Mouse (Mus musculus) cerebellum, adult 2 months (tissue): ENCODE data around the gene Aldh3a2. TPM values are rescaled to one million over a fixed set of nuclear protein-coding genes. Genes with fewer than 3 reads are reported as not detected.
"Not testable (repeated sequence)": the region's sequence is repeated elsewhere in the genome, so short reads cannot be mapped to it uniquely, and the experiment has no call there.

Experiments
- DNase-seq, 2 experiments: peaks; one replicate each; pipeline ENCODE4 v3.0.0; 2021
- H3K27ac ChIP-seq: fragments of 200-500 bp; 2 replicates; pipeline ENCODE4 v1.5.1; 2012; ENCODE audit warnings: low read length, control low read depth, inconsistent platforms; ENCODE audit not compliant: insufficient read depth
- H3K27me3 ChIP-seq: fragments of 200-500 bp; 2 replicates; pipeline ENCODE4 v1.6.1; 2012; ENCODE audit warnings: inconsistent platforms, mild to moderate bottlenecking, low read length, moderate library complexity; ENCODE audit not compliant: control insufficient read depth, insufficient read depth
- H3K4me1 ChIP-seq: fragments of 200-500 bp; 2 replicates; pipeline ENCODE4 v1.6.1; 2011; ENCODE audit warnings: low read length; ENCODE audit not compliant: control insufficient read depth, insufficient read depth
- H3K4me3 ChIP-seq: fragments of 200-500 bp; replicated peaks from 2 replicates; pipeline ENCODE3; 2011; ENCODE audit warnings: mild to moderate bottlenecking, low read depth, low read length, control low read depth; ENCODE audit not compliant: insufficient read depth
- CTCF ChIP-seq: fragments of 200-500 bp; IDR thresholded peaks from 2 replicates; pipeline ENCODE4 v1.5.1; 2011; ENCODE audit warnings: low read depth, mild to moderate bottlenecking, control low read depth, low read length, moderate library complexity, borderline replicate concordance; ENCODE audit not compliant: insufficient read depth
- POLR2A ChIP-seq: fragments of 200-500 bp; IDR thresholded peaks from 2 replicates; pipeline ENCODE4 v1.6.1; 2011; ENCODE audit warnings: low read length, control low read depth, borderline replicate concordance; ENCODE audit not compliant: insufficient read depth
- WGBS: fragments of 180-500 bp; shearing (Covaris S2); methylation state at CpG from one replicate; pipeline ENCODE4 v1.1.7; 2018; 5-methylcytosine and 5-hydroxymethylcytosine counted together
- polyA plus RNA-seq: library from polyadenylated mRNA; depleted of rRNA; stranded (reverse); fragments of >200 nt; gene quantifications from 2 replicates; pipeline ENCODE4 v1.2.3, GENCODE M21; 2012

Gene Aldh3a2
- polyA plus RNA-seq, 1 experiment, result 68.4 TPM

- H3K27me3 ChIP-seq, result no peaks in the 10 kb centered on the region
- WGBS, result 89% methylated on average over 14 of the region's 14 CpGs
- H3K4me3 ChIP-seq, result no peak overlapping the region
- H3K27ac ChIP-seq, result no peak overlapping the region
- DNase-seq, result no peak
- no peaks in the 10 kb centered on the region for H3K4me1 ChIP-seq
- TF ChIP-seq CTCF (no peak), POLR2A (no peak)
Observed at GRCm38 (mm10) chr11:61196616-61197353, 70.5 kb downstream of the Aldh3a2 start.

- no peak overlapping the region for H3K4me3 ChIP-seq
- TF ChIP-seq POLR2A, result no peak
- peak; percentile 100 for TF ChIP-seq CTCF
- H3K27me3 ChIP-seq, result no peaks in the 10 kb centered on the region
- H3K27ac ChIP-seq, result no peak overlapping the region
- H3K4me1 ChIP-seq, result no peaks in the 10 kb centered on the region
- peak; percentile 81 to 87 for DNase-seq
- WGBS, result 2% methylated on average over 9 of the region's 9 CpGs
Observed at GRCm38 (mm10) chr11:61193392-61193791, 73.9 kb downstream of the Aldh3a2 start.

GRCm38 (mm10) chr11:61192779-61193178 lies 74.5 kb downstream of the Aldh3a2 start:
- DNase-seq, result no peak
- no peaks in the 10 kb centered on the region for H3K4me1 ChIP-seq
- H3K27me3 ChIP-seq, result no peaks in the 10 kb centered on the region
- WGBS, result 92% methylated on average over 2 of the region's 2 CpGs
- no peak overlapping the region for H3K27ac ChIP-seq
- TF ChIP-seq POLR2A, result no peak
- no peak for TF ChIP-seq CTCF
- no peak overlapping the region for H3K4me3 ChIP-seq

GRCm38 (mm10) chr11:61192123-61192522 lies 75.1 kb downstream of the Aldh3a2 start:
- not testable (repeated sequence) for H3K27ac ChIP-seq, H3K4me1 ChIP-seq, H3K4me3 ChIP-seq, DNase-seq, H3K27me3 ChIP-seq
- WGBS, result 87% methylated on average over 9 of the region's 10 CpGs

DNA sequence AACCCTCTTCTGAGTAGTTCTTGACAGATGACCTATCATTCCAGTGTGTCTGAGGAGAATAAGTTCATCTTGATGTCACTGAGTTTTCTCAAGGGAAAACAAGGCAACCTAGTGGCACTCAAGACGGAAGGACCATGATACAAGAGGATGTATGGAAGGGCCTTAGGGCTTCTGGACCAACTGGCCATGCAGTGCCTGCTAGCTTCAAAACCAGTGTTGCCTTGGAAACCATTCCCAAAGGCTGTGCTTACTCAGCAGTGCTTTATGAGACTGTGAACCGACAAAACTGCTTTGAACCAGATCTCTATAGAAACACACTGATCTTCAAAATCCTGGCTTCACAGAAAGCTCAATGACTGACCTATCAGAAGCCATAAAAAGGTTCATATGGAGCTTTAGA lies 76.5 kb downstream of the Aldh3a2 start:
- no peak for DNase-seq
- no peaks in the 10 kb centered on the region for H3K27me3 ChIP-seq
- WGBS, result 59% methylated on average over 2 of the region's 2 CpGs
- no peak overlapping the region for H3K27ac ChIP-seq
- H3K4me1 ChIP-seq, result no peaks in the 10 kb centered on the region
- TF ChIP-seq POLR2A (no peak), CTCF (no peak)
- no peak overlapping the region for H3K4me3 ChIP-seq

- no peak overlapping the region for H3K27ac ChIP-seq
- no peaks in the 10 kb centered on the region for H3K27me3 ChIP-seq
- no peak for TF ChIP-seq POLR2A
- no peak for TF ChIP-seq CTCF
- H3K4me3 ChIP-seq, result no peak overlapping the region
- WGBS, result 66% methylated on average over 1 of the region's 1 CpGs
- no peak for DNase-seq
- no peaks in the 10 kb centered on the region; the same call in 1 of the 2 replicates for H3K4me1 ChIP-seq
Observed at GRCm38 (mm10) chr11:61183820-61184219, 83.4 kb downstream of the Aldh3a2 start.

DNA sequence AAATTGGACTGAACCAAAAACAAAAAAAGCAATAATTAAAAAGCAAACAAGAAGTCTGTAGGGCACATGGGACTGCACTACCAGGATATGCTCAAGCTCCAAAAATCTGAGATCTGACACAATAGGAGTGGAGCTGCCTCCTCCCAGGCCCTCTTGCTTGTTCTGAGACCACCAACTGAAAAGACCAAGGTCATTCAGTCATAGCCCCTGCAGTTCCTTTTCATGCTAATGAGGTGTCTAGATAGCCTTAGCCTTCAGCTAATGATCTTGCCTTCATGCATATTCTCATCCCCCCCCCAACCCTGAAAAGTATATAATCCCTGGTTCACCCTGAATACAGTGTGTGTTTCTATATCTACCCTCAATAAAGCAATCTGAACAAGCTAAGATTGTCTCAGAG lies 85.6 kb downstream of the Aldh3a2 start:
- H3K27me3 ChIP-seq, result no peaks in the 10 kb centered on the region
- no peak for DNase-seq
- TF ChIP-seq POLR2A, result no peak
- no peak for TF ChIP-seq CTCF
- H3K4me3 ChIP-seq, result no peak overlapping the region
- no peak overlapping the region for H3K27ac ChIP-seq
- H3K4me1 ChIP-seq, result no peaks in the 10 kb centered on the region; the same call in 1 of the 2 replicates

GRCm38 (mm10) chr11:61180361-61180760 lies 86.9 kb downstream of the Aldh3a2 start:
- WGBS, result 23% methylated on average over 3 of the region's 3 CpGs
- H3K27me3 ChIP-seq, result no peaks in the 10 kb centered on the region
- peak in 1 of 2 experiments; percentile 53 for DNase-seq
- TF ChIP-seq POLR2A (no peak), CTCF (no peak)
- no peaks in the 10 kb centered on the region; the same call in 1 of the 2 replicates for H3K4me1 ChIP-seq
- no peak overlapping the region for H3K4me3 ChIP-seq
- H3K27ac ChIP-seq, result no peak overlapping the region
